Mouse (Mus musculus): ENCODE data around the gene Pes1.
"Not testable (repeated sequence)": the region's sequence is repeated elsewhere in the genome, so short reads cannot be mapped to it uniquely, and the experiment has no call there.

DNA sequence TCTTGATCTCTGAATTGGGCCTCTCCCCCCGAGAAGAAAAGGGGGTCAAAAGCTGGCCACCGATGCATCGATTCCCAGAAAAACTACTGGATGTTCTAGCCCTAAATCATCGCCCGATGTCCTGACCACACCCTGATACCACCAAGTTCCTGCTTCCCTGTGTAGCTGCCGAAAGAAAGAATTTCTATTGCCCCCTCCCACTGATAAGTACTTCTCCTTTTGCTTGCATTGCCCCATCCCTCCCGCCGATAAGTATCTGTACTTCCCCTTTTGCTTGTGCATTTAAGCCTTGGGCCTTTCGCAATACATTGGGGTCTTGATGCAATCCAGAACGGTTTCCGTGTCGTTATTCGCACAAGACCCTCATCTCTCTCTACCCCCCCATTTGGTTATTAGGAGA, 58.3 kb downstream of the Pes1 start:
- TF ChIP-seq POLR2A (IDR thresholded peaks at IDR 0.05; ENCODE audit: borderline replicate concordance, low read depth, low read length); CTCF (IDR thresholded peaks at IDR 0.05; ENCODE audit: low read depth, low read length): not testable (repeated sequence)
